Mouse (Mus musculus) forebrain, embryonic 12.5 days (tissue): ENCODE results near the gene Camkmt. TPM values are rescaled to one million over a fixed set of nuclear protein-coding genes. Genes with fewer than 3 reads are reported as not detected.

ENCODE experiments used
- ATAC-seq: fragments of 200-750 bp; cut with Nextera tagmentation; 2 replicates; pipeline ENCODE4 v1.8.0; 2017; ENCODE audit warnings: moderate TSS enrichment; ENCODE audit not compliant: low FRiP score
- H3K27ac ChIP-seq: fragments of 300-500 bp; sonication (generic); 2 replicates; pipeline ENCODE4 v1.5.1; 2016; ENCODE audit warnings: mild to moderate bottlenecking
- H3K27me3 ChIP-seq: fragments of 300-500 bp; sonication (generic); 2 replicates; pipeline ENCODE4 v1.6.1; 2016; ENCODE audit warnings: mild to moderate bottlenecking
- H3K36me3 ChIP-seq: fragments of 300-500 bp; sonication (generic); replicated peaks from 2 replicates; pipeline ENCODE4 v1.6.1; 2016; ENCODE audit warnings: mild to moderate bottlenecking
- H3K4me1 ChIP-seq: fragments of 300-500 bp; sonication (generic); 2 replicates; pipeline ENCODE4 v1.6.1; 2016
- H3K4me2 ChIP-seq: fragments of 300-500 bp; sonication (generic); 2 replicates; pipeline ENCODE4 v1.6.1; 2016; ENCODE audit warnings: mild to moderate bottlenecking, moderate library complexity
- H3K4me3 ChIP-seq: fragments of 300-500 bp; sonication (generic); replicated peaks from 2 replicates; pipeline ENCODE4 v1.5.1; 2016; ENCODE audit warnings: mild to moderate bottlenecking
- H3K9ac ChIP-seq: fragments of 300-500 bp; sonication (generic); 2 replicates; pipeline ENCODE4 v1.6.1; 2016; ENCODE audit warnings: mild to moderate bottlenecking
- H3K9me3 ChIP-seq: fragments of 300-500 bp; sonication (generic); 2 replicates; pipeline ENCODE4 v1.6.1; 2016
- WGBS: fragments of 180-500 bp; shearing (Covaris S2); methylation state at CpG from one replicate; pipeline ENCODE4 v1.1.7; 2016; 5-methylcytosine and 5-hydroxymethylcytosine counted together
- polyA plus RNA-seq: library from polyadenylated mRNA; unstranded; fragments of >200 nt; fragmentation: Nextera tagmentation; extraction: Ambion mirVana; gene quantifications from 2 replicates; pipeline ENCODE4 v1.2.1, GENCODE M21; 2016

The Camkmt gene
- polyA plus RNA-seq, 1 experiment from 2014 or later, result 16.0 TPM

DNA sequence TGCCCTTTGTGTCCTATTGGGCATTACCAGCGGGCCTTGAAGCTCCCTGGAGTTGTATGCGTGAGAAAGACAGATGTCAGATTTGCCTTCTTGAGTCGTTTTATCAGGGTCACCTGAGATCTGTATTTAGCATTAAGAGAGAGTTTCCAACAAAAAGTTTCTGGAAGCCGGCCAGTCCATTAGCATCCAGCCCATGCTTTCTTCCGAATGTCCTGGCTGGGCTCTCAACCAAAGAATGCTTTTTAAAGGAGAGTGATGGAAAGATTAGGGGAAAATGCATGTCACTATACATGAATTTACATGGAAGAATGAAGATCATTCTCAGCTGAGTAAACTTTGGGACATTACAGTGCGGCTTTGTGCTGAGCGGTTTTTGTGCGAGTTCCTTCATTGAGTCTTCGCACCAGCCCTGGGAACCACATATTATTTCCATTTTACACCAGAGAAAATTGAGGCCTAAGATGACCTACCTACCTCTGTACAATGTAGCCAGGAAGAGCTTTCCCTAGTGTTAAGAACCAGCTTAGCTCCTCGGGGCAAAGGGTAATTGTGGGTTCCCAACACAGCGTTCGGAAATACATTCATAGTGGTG is 176.6 kb downstream of the Camkmt start:
- Histone ChIP-seq H3K27me3 (0 out of 2 replicates have a peak, but pooled peaks cover 4% of the 10 kb centered on the region), H3K4me3 (no peak overlapping the region), H3K27ac (no peak overlapping the region), H3K9me3 (no peaks in the 10 kb centered on the region), H3K36me3 (no peaks in the 10 kb centered on the region), H3K9ac (no peak overlapping the region), H3K4me1 (peaks cover 11% of the 10 kb centered on the region), H3K4me2 (no peak overlapping the region)
- peak; percentile 20; the same call in 1 of the 2 replicates for ATAC-seq
- 73% methylated on average over 12 of the region's 12 CpGs for WGBS

DNA sequence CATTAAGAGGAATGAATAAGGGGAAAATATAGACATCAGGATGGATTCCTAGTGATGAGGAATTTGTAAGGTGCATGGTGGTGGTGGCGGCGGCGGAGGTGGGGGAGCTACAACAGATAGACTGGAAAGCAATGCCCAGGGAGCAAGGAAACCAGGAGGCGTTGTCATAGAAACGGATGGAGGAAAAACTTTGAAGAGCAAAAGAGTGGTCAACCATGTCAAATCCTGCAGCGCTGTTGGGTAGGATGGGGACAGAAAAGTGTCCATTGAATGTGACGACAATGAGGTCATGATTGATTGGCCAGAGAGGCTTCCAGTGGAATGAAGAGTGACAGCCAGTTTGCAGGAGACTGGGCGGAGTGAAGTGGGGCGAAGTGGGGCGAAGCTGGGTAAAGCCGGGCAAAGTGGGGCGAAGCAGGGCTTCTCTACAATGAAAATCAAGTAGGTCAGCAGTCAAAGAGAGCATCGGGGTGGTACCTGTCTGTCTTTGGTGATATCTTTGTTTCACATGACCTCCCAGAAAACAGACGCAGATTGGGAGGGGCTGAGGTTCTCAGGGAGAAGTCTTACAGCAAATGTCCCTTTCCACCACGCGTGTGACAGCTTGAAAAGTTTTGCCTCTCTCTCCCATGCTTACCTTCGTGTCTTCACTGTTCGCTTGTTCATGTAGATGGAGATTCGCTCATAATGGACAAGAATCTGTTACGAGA is 181.3 kb downstream of the Camkmt start:
- Histone ChIP-seq H3K4me1 (peaks cover 11% of the 10 kb centered on the region), H3K36me3 (no peaks in the 10 kb centered on the region), H3K4me3 (no peak overlapping the region), H3K4me2 (no peak overlapping the region), H3K27ac (no peak overlapping the region), H3K9ac (no peak overlapping the region), H3K27me3 (0 out of 2 replicates have a peak, but pooled peaks cover 4% of the 10 kb centered on the region), H3K9me3 (no peaks in the 10 kb centered on the region)
- WGBS, result 66% methylated on average over 20 of the region's 20 CpGs
- ATAC-seq, result no peak

DNA sequence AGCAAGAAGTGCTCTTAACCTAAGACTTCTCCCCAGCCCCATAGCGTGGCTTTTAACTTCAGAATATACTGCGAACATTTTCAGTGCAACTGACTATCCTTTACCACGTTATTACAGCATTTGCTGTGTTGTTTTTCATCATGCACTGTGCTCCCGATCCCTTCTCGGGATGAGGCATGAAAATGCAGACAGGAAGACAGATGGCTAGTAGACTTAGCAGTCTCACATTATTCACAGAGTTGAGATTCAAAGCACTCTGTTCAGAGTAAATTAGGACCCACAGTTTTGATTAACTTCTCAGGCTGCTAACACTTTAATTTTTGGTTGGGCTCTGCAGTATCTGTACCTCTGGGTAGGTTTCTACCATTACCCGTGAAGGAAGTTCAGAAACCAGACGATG is 189.4 kb downstream of the Camkmt start:
- ATAC-seq, result no peak
- Histone ChIP-seq H3K27me3 (no peaks in the 10 kb centered on the region), H3K4me1 (no peaks in the 10 kb centered on the region), H3K4me2 (no peak overlapping the region), H3K9me3 (no peaks in the 10 kb centered on the region), H3K4me3 (no peak overlapping the region), H3K36me3 (no peaks in the 10 kb centered on the region), H3K9ac (no peak overlapping the region), H3K27ac (no peak overlapping the region)
- 92% methylated on average over 7 of the region's 7 CpGs for whole genome bisulfite sequencing

DNA sequence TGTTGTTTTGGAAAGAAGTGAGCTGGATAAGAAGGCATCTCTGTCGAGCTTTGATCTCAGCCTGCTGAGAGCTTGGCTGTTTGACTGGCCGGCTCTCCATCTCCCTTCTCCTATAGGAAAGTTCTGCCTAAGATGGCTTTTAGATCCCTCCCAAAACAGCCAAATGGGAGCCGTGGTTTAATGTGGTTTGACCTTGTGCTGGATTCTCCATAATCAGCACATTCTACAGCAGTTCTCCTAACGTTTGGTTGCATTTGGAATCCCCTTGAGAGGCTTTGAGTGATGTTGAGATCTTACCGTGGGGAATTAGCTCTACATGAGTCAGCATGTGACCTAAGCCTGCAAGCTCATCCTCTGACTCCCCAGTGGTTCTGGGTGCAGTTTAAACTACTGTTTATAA is 192.1 kb downstream of the Camkmt start:
- Histone ChIP-seq H3K4me2 (no peak overlapping the region), H3K4me3 (no peak overlapping the region), H3K36me3 (no peaks in the 10 kb centered on the region), H3K9me3 (no peaks in the 10 kb centered on the region), H3K27ac (no peak overlapping the region), H3K27me3 (no peaks in the 10 kb centered on the region), H3K4me1 (no peaks in the 10 kb centered on the region), H3K9ac (no peak overlapping the region)
- ATAC-seq, result no peak
- 72% methylated on average over 5 of the region's 5 CpGs for WGBS

DNA sequence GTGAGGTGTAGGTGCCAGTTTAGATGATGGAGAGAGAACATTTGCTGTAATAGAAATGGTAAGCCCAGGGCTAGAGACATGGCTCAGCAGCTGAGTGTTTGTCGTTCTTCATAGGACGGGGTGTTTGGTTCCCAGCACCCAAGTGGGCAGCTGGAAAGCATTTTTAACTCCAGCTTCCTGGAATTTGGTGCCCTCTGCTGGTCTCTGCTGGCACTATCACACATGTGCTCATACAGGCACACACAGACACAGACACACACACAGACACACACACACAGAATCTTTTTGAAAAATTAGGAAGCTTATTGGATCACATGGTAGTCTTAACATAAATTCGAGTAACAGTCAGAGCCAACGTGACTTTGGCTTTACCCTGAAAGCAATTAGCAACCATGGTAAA is 200.8 kb downstream of the Camkmt start:
- no peak overlapping the region for H3K4me3 ChIP-seq
- no peak for ATAC-seq
- H3K4me2 ChIP-seq, result no peak overlapping the region
- WGBS, result 99% methylated on average over 4 of the region's 4 CpGs
- peaks cover 5% of the 10 kb centered on the region; the same call in 1 of the 2 replicates for H3K9me3 ChIP-seq
- H3K27me3 ChIP-seq, result no peaks in the 10 kb centered on the region
- no peaks in the 10 kb centered on the region for H3K36me3 ChIP-seq
- no peak overlapping the region for H3K9ac ChIP-seq
- H3K27ac ChIP-seq, result no peak overlapping the region
- no peaks in the 10 kb centered on the region for H3K4me1 ChIP-seq

DNA sequence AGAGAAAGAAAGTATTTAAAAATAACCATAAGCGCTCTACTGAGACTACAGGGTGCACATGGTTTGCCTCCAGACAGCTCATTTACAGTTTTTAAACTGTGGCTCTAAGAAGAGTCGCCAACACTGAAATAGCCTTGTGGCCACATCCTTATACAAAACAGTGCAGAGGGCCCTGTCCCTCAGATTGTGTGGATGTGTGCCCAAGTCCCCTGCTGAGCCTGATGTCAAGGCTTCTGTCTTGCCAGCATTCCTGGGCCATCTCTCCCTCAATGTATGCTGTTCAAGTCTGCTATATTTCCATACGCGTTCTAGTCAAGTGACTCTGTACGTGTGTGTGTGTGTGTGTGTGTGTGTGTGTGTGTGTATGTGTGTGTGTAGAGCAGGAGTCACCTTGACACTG is 201.2 kb downstream of the Camkmt start:
- no peak overlapping the region for H3K27ac ChIP-seq
- H3K27me3 ChIP-seq, result no peaks in the 10 kb centered on the region
- H3K36me3 ChIP-seq, result no peaks in the 10 kb centered on the region
- H3K9ac ChIP-seq, result no peak overlapping the region
- 91% methylated on average over 5 of the region's 5 CpGs for WGBS
- no peaks in the 10 kb centered on the region for H3K4me1 ChIP-seq
- H3K4me3 ChIP-seq, result no peak overlapping the region
- no peak overlapping the region for H3K4me2 ChIP-seq
- H3K9me3 ChIP-seq, result peaks cover 5% of the 10 kb centered on the region; the same call in 1 of the 2 replicates
- no peak for ATAC-seq

DNA sequence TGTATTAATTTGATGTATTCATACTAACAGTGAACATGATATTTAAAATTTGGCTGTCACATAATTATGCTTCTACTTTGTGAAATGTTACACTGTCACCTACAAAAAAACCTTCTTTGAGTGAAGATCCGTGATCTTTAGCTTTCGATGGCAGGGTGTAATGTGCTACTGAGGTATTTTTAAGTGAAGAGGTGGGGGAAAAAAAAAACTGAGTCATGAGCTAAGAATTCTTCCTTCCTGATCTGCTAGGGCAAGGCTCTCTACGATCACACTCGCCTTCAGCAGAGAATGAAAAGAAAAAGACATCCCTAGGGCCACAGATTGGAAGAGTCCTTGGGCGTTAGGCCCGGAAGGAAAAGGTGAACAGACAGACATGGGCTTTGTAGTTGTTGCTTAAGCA is 201.9 kb downstream of the Camkmt start:
- Histone ChIP-seq H3K27ac (no peak overlapping the region), H3K4me1 (no peaks in the 10 kb centered on the region), H3K4me3 (no peak overlapping the region), H3K4me2 (no peak overlapping the region), H3K36me3 (no peaks in the 10 kb centered on the region), H3K9ac (no peak overlapping the region), H3K9me3 (peaks cover 5% of the 10 kb centered on the region; the same call in 1 of the 2 replicates), H3K27me3 (no peaks in the 10 kb centered on the region)
- WGBS, result 89% methylated on average over 6 of the region's 6 CpGs
- no peak for ATAC-seq

DNA sequence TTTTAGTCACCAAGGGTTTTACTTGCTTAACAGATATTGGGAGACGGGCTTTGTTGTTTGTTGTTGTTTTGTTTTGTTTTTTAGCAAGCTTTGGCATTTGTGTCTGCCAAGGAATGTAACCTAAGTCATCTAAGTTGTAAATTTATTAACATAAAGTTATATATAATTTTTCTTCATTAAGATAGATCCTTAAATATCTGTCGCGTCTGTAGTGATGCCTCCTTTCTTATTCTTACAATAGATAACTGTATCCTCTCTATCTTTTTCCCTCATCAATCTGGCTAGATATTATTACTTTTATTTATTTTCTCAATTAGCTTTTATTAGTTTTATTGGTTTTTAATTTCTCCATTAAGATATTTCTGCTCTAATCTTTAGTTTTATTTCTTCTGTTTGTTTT is 213.3 kb downstream of the Camkmt start:
- Histone ChIP-seq H3K4me2 (no peak overlapping the region), H3K27ac (no peak overlapping the region), H3K4me3 (no peak overlapping the region), H3K27me3 (no peaks in the 10 kb centered on the region), H3K4me1 (peaks cover 3% of the 10 kb centered on the region; the same call in 1 of the 2 replicates), H3K36me3 (no peaks in the 10 kb centered on the region), H3K9ac (no peak overlapping the region), H3K9me3 (no peaks in the 10 kb centered on the region)
- ATAC-seq, result no peak
- 98% methylated on average over 3 of the region's 3 CpGs for WGBS

DNA sequence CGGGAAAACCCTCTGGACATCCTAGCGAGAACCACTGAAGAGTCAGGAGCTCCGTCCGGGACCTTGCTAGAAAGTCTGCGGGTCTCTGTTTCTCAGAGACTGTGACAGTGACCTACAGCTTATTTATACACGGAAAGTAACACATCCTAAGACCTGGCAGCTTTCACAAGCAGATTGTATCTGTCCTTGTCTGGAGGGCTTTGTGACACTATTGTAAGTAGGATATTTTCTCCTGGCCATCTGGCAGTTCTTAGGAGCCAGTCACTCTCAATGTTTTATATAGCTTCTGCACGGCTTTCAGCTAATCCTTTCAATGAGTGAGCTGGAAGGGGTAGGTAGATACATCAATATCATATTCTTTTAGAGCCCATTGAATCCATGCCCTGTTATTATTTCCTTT is 218.2 kb downstream of the Camkmt start:
- 81% methylated on average over 7 of the region's 7 CpGs for WGBS
- H3K4me2 ChIP-seq, result no peak overlapping the region
- peaks cover 3% of the 10 kb centered on the region; the same call in 1 of the 2 replicates for H3K4me1 ChIP-seq
- no peaks in the 10 kb centered on the region for H3K36me3 ChIP-seq
- no peaks in the 10 kb centered on the region for H3K27me3 ChIP-seq
- H3K9ac ChIP-seq, result no peak overlapping the region
- H3K4me3 ChIP-seq, result no peak overlapping the region
- no peaks in the 10 kb centered on the region for H3K9me3 ChIP-seq
- no peak overlapping the region for H3K27ac ChIP-seq
- no peak for ATAC-seq

DNA sequence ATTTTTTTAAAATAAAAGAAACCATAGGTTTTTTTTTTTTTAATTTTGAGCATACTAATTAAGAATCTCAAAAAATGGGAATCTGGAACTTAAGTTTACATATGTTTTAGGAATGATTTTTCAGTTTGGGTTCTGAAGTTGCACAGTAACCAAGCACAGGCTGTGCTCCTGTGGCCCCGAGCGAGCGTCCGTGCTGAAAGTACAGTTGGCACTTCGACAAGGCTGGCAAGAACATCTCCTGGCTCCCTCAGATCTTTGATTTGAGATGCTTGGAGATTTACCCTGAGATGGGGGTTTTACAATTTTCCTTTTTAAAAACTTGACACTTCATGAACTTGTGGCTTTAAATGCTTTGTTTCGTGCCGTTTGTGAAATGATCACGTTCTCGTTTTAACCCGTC is 218.7 kb downstream of the Camkmt start:
- H3K27ac ChIP-seq, result no peak overlapping the region
- H3K36me3 ChIP-seq, result no peaks in the 10 kb centered on the region
- H3K4me1 ChIP-seq, result peaks cover 3% of the 10 kb centered on the region; the same call in 1 of the 2 replicates
- no peaks in the 10 kb centered on the region for H3K9me3 ChIP-seq
- no peak overlapping the region for H3K4me2 ChIP-seq
- 96% methylated on average over 10 of the region's 10 CpGs for WGBS
- H3K9ac ChIP-seq, result no peak overlapping the region
- ATAC-seq, result no peak
- H3K27me3 ChIP-seq, result no peaks in the 10 kb centered on the region
- no peak overlapping the region for H3K4me3 ChIP-seq

DNA sequence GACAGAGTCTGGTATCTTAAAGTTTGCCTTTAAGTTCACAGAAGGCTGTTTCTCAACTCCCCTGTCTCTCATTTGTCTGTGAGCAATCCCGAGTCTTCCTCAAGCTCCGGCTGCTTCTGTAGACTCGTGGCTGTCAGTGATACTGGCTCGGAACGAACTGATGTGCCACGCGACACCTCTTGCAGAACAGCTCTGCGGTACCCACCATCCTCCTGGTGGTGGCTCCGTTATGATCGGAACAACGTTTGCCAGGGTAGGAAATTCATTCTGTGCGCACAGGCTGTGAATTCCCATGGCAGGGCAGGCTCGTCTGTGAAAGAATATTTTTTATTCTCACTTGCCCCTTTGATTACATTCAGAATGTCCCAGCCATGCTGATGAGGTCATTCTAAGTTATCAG is 221.0 kb downstream of the Camkmt start:
- Histone ChIP-seq H3K4me2 (no peak overlapping the region), H3K4me3 (no peak overlapping the region), H3K36me3 (no peaks in the 10 kb centered on the region), H3K9ac (no peak overlapping the region), H3K4me1 (peaks cover 3% of the 10 kb centered on the region; the same call in 1 of the 2 replicates), H3K27me3 (no peaks in the 10 kb centered on the region), H3K9me3 (no peaks in the 10 kb centered on the region), H3K27ac (no peak overlapping the region)
- ATAC-seq, result no peak
- WGBS, result 85% methylated on average over 13 of the region's 13 CpGs

DNA sequence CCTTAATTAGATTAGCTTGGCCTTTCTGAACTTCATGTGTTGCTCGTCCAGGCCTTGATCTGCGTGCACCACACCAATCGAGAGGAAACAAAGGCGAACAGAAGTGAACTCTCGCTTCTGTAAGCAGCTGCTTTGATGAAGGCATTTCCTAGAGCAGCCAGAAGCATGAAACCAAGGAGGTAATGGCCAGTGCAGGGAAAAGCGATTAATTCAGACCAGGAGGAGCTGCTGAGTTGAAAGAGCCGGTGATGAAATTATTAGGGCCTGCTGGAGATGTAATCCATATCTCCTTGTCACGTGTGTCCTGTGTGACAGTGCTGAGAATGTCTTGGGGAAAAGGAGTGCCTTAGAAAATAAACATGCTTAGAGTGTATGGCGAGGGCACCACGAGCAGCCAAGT is 228.0 kb downstream of the Camkmt start:
- H3K9ac ChIP-seq, result no peak overlapping the region
- H3K4me3 ChIP-seq, result no peak overlapping the region
- H3K4me2 ChIP-seq, result no peak overlapping the region
- no peaks in the 10 kb centered on the region for H3K36me3 ChIP-seq
- no peaks in the 10 kb centered on the region for H3K27me3 ChIP-seq
- no peaks in the 10 kb centered on the region for H3K9me3 ChIP-seq
- H3K4me1 ChIP-seq, result no peaks in the 10 kb centered on the region
- 66% methylated on average over 10 of the region's 10 CpGs for WGBS
- H3K27ac ChIP-seq, result no peak overlapping the region
- no peak for ATAC-seq

DNA sequence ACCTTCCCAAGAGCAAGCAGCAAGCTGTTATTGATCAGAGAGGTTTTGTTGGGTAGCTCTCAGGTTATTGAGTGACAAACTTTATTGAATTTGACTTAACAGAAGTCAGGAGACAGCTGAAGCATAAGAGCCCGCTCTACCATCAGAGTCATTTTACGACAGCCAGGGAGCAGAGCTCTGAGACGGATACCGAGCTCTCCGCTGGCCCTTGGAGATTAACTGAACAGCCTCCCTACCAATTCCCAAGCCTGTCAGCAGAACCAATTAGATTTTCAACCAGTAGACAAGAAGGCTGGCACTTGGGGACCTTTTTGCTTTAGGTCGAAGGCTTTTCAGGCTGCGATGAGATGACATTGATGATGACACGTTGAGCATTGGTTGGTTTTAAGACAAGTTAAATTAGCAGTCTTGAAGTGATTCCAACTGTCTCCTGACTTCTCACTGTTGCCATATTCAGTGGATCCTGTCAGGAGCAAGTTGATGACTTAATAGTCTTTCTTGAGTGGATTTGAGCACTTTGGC is 229.5 kb downstream of the Camkmt start:
- no peaks in the 10 kb centered on the region for H3K9me3 ChIP-seq
- H3K27ac ChIP-seq, result no peak overlapping the region
- no peaks in the 10 kb centered on the region for H3K27me3 ChIP-seq
- no peak overlapping the region for H3K4me2 ChIP-seq
- no peaks in the 10 kb centered on the region for H3K36me3 ChIP-seq
- 85% methylated on average over 8 of the region's 8 CpGs for WGBS
- no peaks in the 10 kb centered on the region for H3K4me1 ChIP-seq
- H3K9ac ChIP-seq, result no peak overlapping the region
- no peak for ATAC-seq
- no peak overlapping the region for H3K4me3 ChIP-seq
